Mouse (Mus musculus) left cerebral cortex, postnatal 4 days (tissue): ENCODE data around the gene Fam171a2. TPM values are rescaled to one million over a fixed set of nuclear protein-coding genes. Genes with fewer than 3 reads are reported as not detected.
A peak's percentile ranks its signal among the peaks of the same experiment; 100 is the strongest.
"Not testable (repeated sequence)": the region's sequence is repeated elsewhere in the genome, so short reads cannot be mapped to it uniquely, and the experiment has no call there.

ENCODE experiments used
- DNase-seq: peaks from one replicate; pipeline ENCODE4 v3.0.0-alpha.2; 2022
- intact Hi-C: fragments of 180-260 bp; cut with DNase I; formaldehyde crosslinking; loops from one replicate; pipeline ENCODE4 v1.15.1; 2025
- microRNA-seq: library from miRNA; unstranded; fragments of <30 nt; microRNA quantifications from one replicate; pipeline ENCODE4 v1.2.0, GENCODE M21; 2022
- total RNA-seq, 2 experiments: library from RNA; stranded (reverse); gene quantifications; 2 replicates each; pipeline ENCODE4 v1.2.3; 2021

The Fam171a2 gene
- total RNA-seq, 2 experiments from 2014 or later = 237 to 243 TPM

GRCm38 (mm10) chr11:102399610-102400072 is 47.8 kb downstream of the Fam171a2 start:
- intact Hi-C loops = no loop called here

GRCm38 (mm10) chr11:102399107-102399506 is 48.4 kb downstream of the Fam171a2 start:
- intact Hi-C loops = no loop called here
- no peak for DNase-seq

More at GRCm38 (mm10) chr11:102399610-102400072, 47.8 kb downstream of the Fam171a2 start:
- DNase-seq = no peak

- DNase-seq = peak; percentile 62
- intact Hi-C loops = no loop called here
These were observed 49.3 kb downstream of the Fam171a2 start for GRCm38 (mm10) chr11:102398007-102398825.

- no peak for DNase-seq
- intact Hi-C loops = no loop called here
These were observed 50.8 kb downstream of the Fam171a2 start for GRCm38 (mm10) chr11:102396671-102397141.

- DNase-seq = no peak
- intact Hi-C loops = no loop called here
These were observed 51.2 kb downstream of the Fam171a2 start for GRCm38 (mm10) chr11:102396263-102396662.

- peak; percentile 61 for DNase-seq
- intact Hi-C loops = loop anchor here (2.0 kb wide), 1 partner anchor 74 kb away; no protein-coding TSS in a partner anchor
These were observed 52.2 kb downstream of the Fam171a2 start for GRCm38 (mm10) chr11:102395250-102395649.

GRCm38 (mm10) chr11:102394421-102395124 is 52.9 kb downstream of the Fam171a2 start:
- intact Hi-C loops = loop anchor here (2.0 kb wide), 1 partner anchor 74 kb away; no protein-coding TSS in a partner anchor
- no peak for DNase-seq

GRCm38 (mm10) chr11:102393719-102394420 is 53.6 kb downstream of the Fam171a2 start:
- peak; percentile 67 for DNase-seq
- intact Hi-C loops = loop anchor here (2.0 kb wide), 1 partner anchor 73 kb away; no protein-coding TSS in a partner anchor

GRCm38 (mm10) chr11:102393238-102393634 is 54.2 kb downstream of the Fam171a2 start, which contains the start of gene Rundc3a:
TSS of gene Rundc3a (plus strand) at chr11:102393403.
- intact Hi-C loops = no loop called here

GRCm38 (mm10) chr11:102392441-102393237 is 54.8 kb downstream of the Fam171a2 start:
- DNase-seq = no peak
- intact Hi-C loops = no loop called here

More at GRCm38 (mm10) chr11:102393238-102393634, 54.2 kb downstream of the Fam171a2 start, which contains the start of gene Rundc3a:
- DNase-seq = peak; percentile 98

- intact Hi-C loops, DNase-seq: not testable (repeated sequence)
These were observed 58.0 kb downstream of the Fam171a2 start for GRCm38 (mm10) chr11:102389436-102389835.

Small RNA genes within 50 kb of the gene (microRNA-seq; reads per million reads assigned to microRNA genes)
- not detected for gene Mir6930

Other genes with a start within 250 kb of the Fam171a2 start
- gene Hdac5, start 217.5 kb downstream of the Fam171a2 start, total RNA-seq = 100 to 1,000 TPM; 205 to 213 TPM
- 1 to 10 TPM; 1.4 to 1.6 TPM for gene BC030867, start 198.8 kb downstream of the Fam171a2 start, total RNA-seq
- under 1 TPM; 0.91 to 0.98 TPM for gene Asb16, start 178.9 kb downstream of the Fam171a2 start, total RNA-seq
- 10 to 100 TPM; 53.6 to 56.1 TPM for gene Tmub2, start 162.8 kb downstream of the Fam171a2 start, total RNA-seq
- gene Atxn7l3, start 151.1 kb downstream of the Fam171a2 start, total RNA-seq = 100 to 1,000 TPM; 183 to 189 TPM
- 100 to 1,000 TPM; 113 to 115 TPM for gene Ubtf, start 127.9 kb downstream of the Fam171a2 start, total RNA-seq
- gene Slc4a1, start 81.5 kb downstream of the Fam171a2 start, total RNA-seq = 1 to 10 TPM in 1 of 2 experiments, under 1 TPM in 1; 0.87 to 1.9 TPM
- gene Rundc3a, start 54.3 kb downstream of the Fam171a2 start, total RNA-seq = 100 to 1,000 TPM; 261 to 262 TPM
- gene Slc25a39, start 39.7 kb downstream of the Fam171a2 start, total RNA-seq = 10 to 100 TPM; 57.2 to 58.8 TPM
- gene Grn, start 17.4 kb downstream of the Fam171a2 start, total RNA-seq = 10 to 100 TPM; 54.0 to 58.5 TPM
- gene Itga2b, start 22.4 kb upstream of the Fam171a2 start, total RNA-seq = 1 to 10 TPM; 3.6 to 4.0 TPM
- gene Gpatch8, start 108.7 kb upstream of the Fam171a2 start, total RNA-seq = 10 to 100 TPM; 59.6 to 62.6 TPM
- gene Gm11627, start 131.8 kb upstream of the Fam171a2 start, total RNA-seq = 1 to 10 TPM; 2.0 to 2.2 TPM
- gene Fzd2, start 156.7 kb upstream of the Fam171a2 start, total RNA-seq = 1 to 10 TPM; 6.8 to 7.4 TPM
- not detected for gene Meioc, start 216.0 kb upstream of the Fam171a2 start, total RNA-seq